Mouse (Mus musculus) right cerebral cortex, postnatal 36 days (tissue): ENCODE results near the gene March4.

Experiments used
- DNase-seq, 2 experiments: peaks; one replicate each; pipeline ENCODE4 v3.0.0; 2022; ENCODE audit warnings: low spot score in 2 of 2, mixed read lengths in 1 of 2

Gene March4

GRCm38 (mm10) chr1:72390420-72390819, 146.3 kb downstream of the March4 start:
- no peak for DNase-seq

- DNase-seq, result no peak
Observed at GRCm38 (mm10) chr1:72383651-72384050, 153.1 kb downstream of the March4 start.

GRCm38 (mm10) chr1:72383056-72383455, 153.7 kb downstream of the March4 start:
- DNase-seq, result no peak

GRCm38 (mm10) chr1:72380544-72380943, 156.2 kb downstream of the March4 start:
- no peak for DNase-seq

GRCm38 (mm10) chr1:72379752-72380353, 156.9 kb downstream of the March4 start:
- no peak for DNase-seq

GRCm38 (mm10) chr1:72378151-72378550, 158.6 kb downstream of the March4 start:
- DNase-seq, result no peak
